Mouse (Mus musculus) left cerebral cortex, postnatal 25 days (tissue): ENCODE results near the gene Fgd2. TPM values are rescaled to one million over a fixed set of nuclear protein-coding genes. Genes with fewer than 3 reads are reported as not detected.

ENCODE experiments used
- DNase-seq, 2 experiments: peaks; one replicate each; pipeline ENCODE4 v3.0.0; 2022; ENCODE audit warnings: low spot score in 2 of 2, mixed read lengths in 1 of 2
- intact Hi-C: fragments of 180-260 bp; cut with DNase I; formaldehyde crosslinking; loops from one replicate; pipeline ENCODE4 v1.15.1; 2025
- total RNA-seq, 2 experiments: library from RNA; stranded (reverse); gene quantifications; 2 replicates each; pipeline ENCODE4 v1.2.3; 2021

The Fgd2 gene
- total RNA-seq, 2 experiments from 2014 or later, result 5.2 to 6.8 TPM

DNA sequence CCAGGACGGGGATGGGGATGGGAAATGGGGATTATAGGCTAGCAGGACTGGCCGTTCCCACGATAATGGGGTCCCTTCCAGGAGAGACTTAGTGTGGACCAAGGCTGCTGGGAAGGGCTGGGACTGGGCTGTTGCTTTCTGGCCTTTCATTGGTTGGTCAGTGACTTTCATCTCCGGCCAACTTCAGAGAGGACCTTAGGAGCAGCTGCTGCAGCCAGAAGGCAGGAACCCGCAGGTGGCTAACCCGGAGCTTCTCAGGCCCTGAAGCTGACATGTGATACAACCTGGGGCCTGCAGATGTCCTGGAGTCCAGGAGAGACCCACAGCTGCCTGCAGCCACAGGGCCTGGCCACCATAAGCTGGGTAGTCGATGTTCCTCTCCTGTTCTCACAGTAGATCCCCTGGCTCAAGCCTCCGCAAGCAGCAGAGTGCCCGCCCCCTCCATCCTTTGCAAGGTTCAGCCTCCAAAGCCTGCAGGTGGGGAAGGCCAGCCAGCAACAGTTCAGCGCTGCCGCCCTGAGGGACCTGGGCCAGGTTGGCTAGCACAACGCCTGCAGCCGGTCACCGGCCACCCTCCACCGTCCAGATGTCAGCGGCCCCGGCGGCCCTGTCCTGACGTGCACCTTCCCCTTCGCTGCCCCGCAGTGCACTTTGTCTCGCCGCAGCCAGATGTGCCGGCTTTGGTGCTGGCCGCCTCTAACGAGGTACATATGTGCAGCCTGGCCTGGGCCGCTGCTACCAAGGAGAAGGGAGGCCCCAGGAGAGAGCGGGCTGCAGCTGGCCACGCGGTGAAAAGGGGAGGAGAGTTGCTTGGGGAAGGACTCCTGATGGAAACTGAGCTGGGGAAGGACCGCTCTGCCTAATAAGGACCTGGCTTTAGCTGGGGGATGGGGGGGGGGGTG, 55.3 kb downstream of the Fgd2 start:
- no peak for DNase-seq
- intact Hi-C loops, result no loop called here

GRCm38 (mm10) chr17:29416757-29417156, 56.0 kb downstream of the Fgd2 start:
- intact Hi-C loops, result no loop called here
- DNase-seq, result no peak

- DNase-seq, result no peak
- intact Hi-C loops, result no loop called here
These were observed 58.2 kb downstream of the Fgd2 start for GRCm38 (mm10) chr17:29418758-29419380.

DNA sequence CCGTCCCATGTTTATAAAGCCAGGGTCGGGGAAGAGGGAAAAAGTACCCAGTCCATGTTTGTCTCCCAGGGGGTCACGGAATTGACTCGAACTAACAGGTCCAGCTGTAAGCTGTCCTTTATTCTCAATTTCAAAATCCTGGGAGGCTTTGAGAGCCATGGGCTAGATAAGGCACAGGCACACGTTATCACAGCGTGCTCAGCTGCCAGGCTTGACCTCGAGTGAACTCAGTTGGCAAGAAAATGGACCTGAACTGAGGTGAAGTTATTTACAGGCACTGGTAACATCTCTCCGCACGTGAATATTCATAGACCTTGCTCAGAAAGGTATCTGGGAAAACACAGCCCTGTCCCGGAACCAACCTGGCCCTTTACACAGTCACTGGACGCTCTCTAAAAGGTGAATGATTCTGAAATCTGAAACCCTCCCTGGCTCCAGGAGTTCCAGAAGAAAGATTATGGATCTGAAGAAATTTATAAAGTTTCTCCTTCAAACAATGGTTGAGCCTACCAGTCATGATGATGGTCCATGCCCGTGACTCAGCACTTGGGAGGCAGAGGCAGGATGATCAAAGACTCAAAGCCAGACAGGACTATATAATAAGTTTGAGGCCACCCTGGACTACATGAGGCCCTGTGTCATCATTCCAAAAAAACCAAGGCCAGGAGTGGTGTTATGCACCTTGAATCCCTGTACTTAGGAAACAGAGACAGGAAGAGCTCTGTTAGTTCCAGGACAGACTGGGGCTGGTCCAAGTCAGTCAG, 59.4 kb downstream of the Fgd2 start:
- no peak for DNase-seq
- intact Hi-C loops, result no loop called here

DNA sequence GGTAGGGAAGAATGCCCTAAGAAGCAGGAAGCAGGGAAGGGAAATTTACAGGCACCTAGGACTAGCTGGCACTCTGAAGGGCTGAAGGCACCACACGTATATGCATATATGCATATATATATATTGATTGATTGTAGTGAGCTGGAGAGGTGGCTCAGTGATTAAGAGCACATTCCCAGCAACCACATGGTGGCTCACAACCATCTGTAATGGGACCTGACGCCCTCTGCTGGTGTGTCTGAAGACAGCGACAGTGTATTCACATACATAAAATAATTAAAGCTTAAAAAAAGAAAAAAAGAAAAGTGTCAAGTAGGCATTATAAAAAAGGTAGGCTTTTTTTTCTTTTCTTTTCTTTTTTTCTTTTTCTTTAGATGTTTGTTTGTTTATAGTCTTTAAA, 60.6 kb downstream of the Fgd2 start:
- no peak for DNase-seq
- intact Hi-C loops, result no loop called here

GRCm38 (mm10) chr17:29422337-29422736, 61.6 kb downstream of the Fgd2 start:
- intact Hi-C loops, result no loop called here
- no peak for DNase-seq

- DNase-seq, result no peak
- intact Hi-C loops, result no loop called here
These were observed 62.3 kb downstream of the Fgd2 start for GRCm38 (mm10) chr17:29422912-29423504.

DNA sequence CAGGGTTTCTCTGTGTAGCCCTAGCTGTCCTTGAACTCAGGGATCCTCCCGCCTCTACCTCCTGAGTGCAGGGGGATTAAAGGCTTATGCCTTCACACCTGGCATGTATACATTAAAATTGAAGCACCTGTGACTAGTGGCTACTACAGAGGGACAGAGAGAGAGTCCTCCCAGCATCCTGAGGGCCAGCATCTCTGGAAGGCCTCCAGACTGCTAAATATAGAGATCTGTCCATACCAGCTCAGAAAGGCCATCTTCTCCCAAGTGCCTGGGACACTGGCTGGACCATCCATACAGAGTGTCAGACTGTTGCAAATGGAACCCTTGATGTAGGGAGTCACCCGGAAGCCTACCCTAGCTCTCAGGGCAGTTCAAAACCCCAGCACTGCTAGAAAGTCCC, 63.3 kb downstream of the Fgd2 start:
- intact Hi-C loops, result no loop called here
- DNase-seq, result no peak

GRCm38 (mm10) chr17:29425345-29425744, 64.6 kb downstream of the Fgd2 start:
- no peak for DNase-seq
- intact Hi-C loops, result no loop called here

GRCm38 (mm10) chr17:29428213-29428612, 67.5 kb downstream of the Fgd2 start:
- no peak for DNase-seq
- intact Hi-C loops, result no loop called here

- DNase-seq, result no peak
- intact Hi-C loops, result no loop called here
These were observed 68.1 kb downstream of the Fgd2 start for GRCm38 (mm10) chr17:29428826-29429225.

Other genes starting within 250 kb of the Fgd2 start
- gene Rab44, start 246.8 kb upstream of the Fgd2 start, total RNA-seq, result under 1 TPM in 1 of 2 experiments, not detected in 1; 0.14 TPM
- 100 to 1,000 TPM; 121 to 149 TPM for gene Cpne5, start 122.7 kb upstream of the Fgd2 start, total RNA-seq
- 10 to 100 TPM; 19.7 to 20.8 TPM for gene Ppil1, start 96.7 kb upstream of the Fgd2 start, total RNA-seq
- 10 to 100 TPM; 86.2 to 93.7 TPM for gene BC004004, start 92.1 kb upstream of the Fgd2 start, total RNA-seq
- 1 to 10 TPM; 1.1 to 1.5 TPM for gene Pi16, start 43.2 kb upstream of the Fgd2 start, total RNA-seq
- gene Mtch1, start 13.0 kb upstream of the Fgd2 start, total RNA-seq, result 100 to 1,000 TPM; 553 to 573 TPM
- gene Pim1, start 129.8 kb downstream of the Fgd2 start, total RNA-seq, result 1 to 10 TPM; 6.8 to 7.4 TPM
- gene Gm17657, start 188.7 kb downstream of the Fgd2 start, total RNA-seq, result not detected
- 10 to 100 TPM; 42.3 to 43.2 TPM for gene Tbc1d22b, start 188.9 kb downstream of the Fgd2 start, total RNA-seq
- gene Tmem217, start 191.5 kb downstream of the Fgd2 start, total RNA-seq, result not detected